Mouse (Mus musculus) right cerebral cortex, postnatal 14 days (tissue): Measurements from ENCODE around the gene Ptpn13.

Experiments used
- DNase-seq: peaks from one replicate; pipeline ENCODE4 v3.0.0; 2022

The Ptpn13 gene

GRCm38 (mm10) chr5:103522371-103522770 lies 97.4 kb downstream of the Ptpn13 start:
- DNase-seq = no peak

- DNase-seq = no peak
Observed at GRCm38 (mm10) chr5:103526668-103527436, 101.9 kb downstream of the Ptpn13 start.

GRCm38 (mm10) chr5:103527437-103527718 lies 102.4 kb downstream of the Ptpn13 start:
- DNase-seq = no peak

- no peak for DNase-seq
Observed at GRCm38 (mm10) chr5:103530214-103530613, 105.2 kb downstream of the Ptpn13 start.

- no peak for DNase-seq
Observed at GRCm38 (mm10) chr5:103532841-103533390, 107.9 kb downstream of the Ptpn13 start.

GRCm38 (mm10) chr5:103534454-103534853 lies 109.5 kb downstream of the Ptpn13 start:
- DNase-seq = no peak

- no peak for DNase-seq
Observed at GRCm38 (mm10) chr5:103537429-103537828, 112.4 kb downstream of the Ptpn13 start.

GRCm38 (mm10) chr5:103540612-103541011 lies 115.6 kb downstream of the Ptpn13 start:
- no peak for DNase-seq

GRCm38 (mm10) chr5:103541136-103541535 lies 116.1 kb downstream of the Ptpn13 start:
- no peak for DNase-seq

GRCm38 (mm10) chr5:103541542-103541941 lies 116.5 kb downstream of the Ptpn13 start:
- no peak for DNase-seq

GRCm38 (mm10) chr5:103545381-103546000 lies 120.5 kb downstream of the Ptpn13 start:
- DNase-seq = no peak

GRCm38 (mm10) chr5:103554769-103555168 lies 129.8 kb downstream of the Ptpn13 start:
- no peak for DNase-seq

GRCm38 (mm10) chr5:103560546-103560945 lies 135.6 kb downstream of the Ptpn13 start:
- no peak for DNase-seq

- DNase-seq = no peak
Observed at GRCm38 (mm10) chr5:103568034-103568433, 143.0 kb downstream of the Ptpn13 start.

GRCm38 (mm10) chr5:103569446-103569845 lies 144.5 kb downstream of the Ptpn13 start:
- no peak for DNase-seq

- DNase-seq = no peak
Observed at GRCm38 (mm10) chr5:103579680-103580420, 154.9 kb downstream of the Ptpn13 start.

GRCm38 (mm10) chr5:103587219-103587618 lies 162.2 kb downstream of the Ptpn13 start:
- no peak for DNase-seq

GRCm38 (mm10) chr5:103591846-103592245 lies 166.9 kb downstream of the Ptpn13 start:
- DNase-seq = no peak

GRCm38 (mm10) chr5:103592706-103593105 lies 167.7 kb downstream of the Ptpn13 start:
- DNase-seq = no peak

GRCm38 (mm10) chr5:103593575-103593974 lies 168.6 kb downstream of the Ptpn13 start:
- no peak for DNase-seq

GRCm38 (mm10) chr5:103595394-103596226 lies 170.6 kb downstream of the Ptpn13 start:
- DNase-seq = no peak

- no peak for DNase-seq
Observed at GRCm38 (mm10) chr5:103596467-103597146, 171.6 kb downstream of the Ptpn13 start.
